Mouse (Mus musculus) adipose tissue, adult 10 weeks (tissue): ENCODE results near the gene 1700029J07Rik. TPM values are rescaled to one million over a fixed set of nuclear protein-coding genes. Genes with fewer than 3 reads are reported as not detected.

Experiments used
- polyA plus RNA-seq: library from polyadenylated mRNA; stranded (reverse); fragments of 350-450 nt; fragmentation: Illumina TruSeq; extraction: RNeasy Lipid Tissue Mini Kit (QIAGEN cat#74804); gene quantifications from one replicate; pipeline ENCODE4 v1.2.3, GENCODE M21; 2014; ENCODE audit warnings: low read depth, low replicate concordance

Gene 1700029J07Rik
- 14.0 TPM for polyA plus RNA-seq

GRCm38 (mm10) chr8:45975126-45975836 lies at the start of gene 1700029J07Rik, which contains the start of gene Ufsp2:
Gene 1700029J07Rik (minus strand): TSS chr8:45975252.
Gene Ufsp2 (plus strand): TSS chr8:45975528.

GRCm38 (mm10) chr8:46005596-46005995 lies 30.5 kb upstream of the 1700029J07Rik start, which contains the start of gene Ankrd37:
Gene Ankrd37 (minus strand): TSS chr8:46005707.

DNA sequence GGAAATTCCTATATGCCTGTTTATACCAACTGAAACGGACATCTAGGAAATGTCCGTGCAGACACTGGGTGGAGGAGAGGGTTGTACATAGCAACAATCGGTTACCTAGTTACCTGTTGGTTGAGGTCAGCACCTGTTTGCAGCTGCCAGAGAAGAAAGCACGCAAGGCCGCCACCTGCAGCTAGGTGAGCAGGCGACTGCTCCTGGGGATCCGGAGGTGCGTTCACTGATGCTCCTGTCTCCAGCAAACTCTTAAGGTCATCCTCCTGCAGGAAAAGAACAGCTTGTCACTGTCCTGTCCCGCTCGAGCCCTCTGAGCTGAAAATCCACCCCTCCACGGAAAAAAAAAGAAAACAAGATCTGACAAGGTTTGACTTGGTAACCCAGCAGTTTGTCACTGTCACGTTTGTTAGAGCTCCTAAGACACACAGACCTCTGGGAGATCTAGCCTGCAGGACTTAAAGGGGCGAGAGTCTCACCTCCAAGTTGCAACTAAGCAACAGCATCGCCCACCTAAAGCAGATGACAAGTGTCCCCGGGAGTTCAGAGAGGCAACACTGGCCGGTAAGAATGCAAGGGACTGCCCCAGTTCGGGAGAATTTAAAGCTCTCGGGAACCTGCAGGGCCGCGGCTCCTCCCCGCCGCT lies 24.2 kb upstream of the 1700029J07Rik start, which contains the start of gene Lrp2bp:
TSS of gene Lrp2bp (plus strand) at position 166 of the 646 bp plus-strand sequence.

GRCm38 (mm10) chr8:45934582-45935014 lies 40.5 kb downstream of the 1700029J07Rik start, which contains the start of gene Ccdc110:
Gene Ccdc110 (plus strand): TSS chr8:45934619.

Other genes with a start within 250 kb of the 1700029J07Rik start
- 18.6 TPM for gene Pdlim3, start 89.8 kb downstream of the 1700029J07Rik start, polyA plus RNA-seq
- gene Ccdc110, start 40.6 kb downstream of the 1700029J07Rik start, polyA plus RNA-seq, result 1.7 TPM
- gene Ufsp2, start 276 bp upstream of the 1700029J07Rik start, polyA plus RNA-seq, result 49.2 TPM
- gene Lrp2bp, start 24.1 kb upstream of the 1700029J07Rik start, polyA plus RNA-seq, result 1.4 TPM
- 7.4 TPM for gene Ankrd37, start 30.5 kb upstream of the 1700029J07Rik start, polyA plus RNA-seq
- gene Cfap97, start 176.5 kb upstream of the 1700029J07Rik start, polyA plus RNA-seq, result 16.5 TPM
- gene Snx25, start 176.9 kb upstream of the 1700029J07Rik start, polyA plus RNA-seq, result 13.6 TPM
- 177 TPM for gene Slc25a4, start 236.0 kb upstream of the 1700029J07Rik start, polyA plus RNA-seq